Comparison of ENCODE assay signal across 18 mouse cellular contexts in genomic region chr2:180530584-180530983, GRCm38 (mm10). TPM values are rescaled to one million over a fixed set of nuclear protein-coding genes. Genes with fewer than 3 reads are reported as not detected.
A peak's percentile ranks its signal among the peaks of the same experiment; 100 is the strongest.
DNase-seq lines count a peak whose midpoint lies in the region; ATAC-seq and TF ChIP-seq lines count a peak whose summit lies in the region.
"Had no signal": no experiment of that assay in that cellular context is flagged by ENCODE, and none has a peak within 500 bp of the region (broad histone marks: within the 10 kb centered on the region; RNA-seq: fewer than 3 reads in every experiment).

No protein-coding gene starts in this region.

- TF ChIP-seq EP300 in heart, adult 2 months (IDR thresholded peaks at IDR 0.05; ENCODE audit: insufficient read depth, low read depth, low read length), result no peak

- 23% methylated on average over 3 of the region's 3 CpGs for WGBS in embryonic facial prominence, embryonic 11.5 days
- 20% methylated on average over 3 of the region's 3 CpGs for WGBS in embryonic facial prominence, embryonic 10.5 days
- WGBS in midbrain, embryonic 14.5 days, result 7% methylated on average over 3 of the region's 3 CpGs
- WGBS in midbrain, embryonic 11.5 days, result 9% methylated on average over 3 of the region's 3 CpGs
- 2% methylated on average over 2 of the region's 3 CpGs for WGBS in forebrain, embryonic 16.5 days
- 27% methylated on average over 3 of the region's 3 CpGs for WGBS in heart, adult 2 months

- no peaks in the 10 kb centered on the region for H3K36me3 ChIP-seq in embryonic facial prominence, embryonic 11.5 days (replicated peaks; ENCODE audit: control insufficient read depth, insufficient read depth, low read depth, low read length)
- H3K36me3 ChIP-seq in embryonic facial prominence, embryonic 10.5 days (replicated peaks), result no peaks in the 10 kb centered on the region
- no peaks in the 10 kb centered on the region for H3K36me3 ChIP-seq in midbrain, embryonic 14.5 days (ENCODE audit: control insufficient read depth, insufficient read depth, low read length)
- no peaks in the 10 kb centered on the region for H3K36me3 ChIP-seq in midbrain, embryonic 11.5 days (ENCODE audit: control insufficient read depth, insufficient read depth, low read length)
- H3K36me3 ChIP-seq in forebrain, embryonic 16.5 days (ENCODE audit: control insufficient read depth, insufficient read depth), result no peaks in the 10 kb centered on the region
- no peaks in the 10 kb centered on the region for H3K36me3 ChIP-seq in heart, adult 2 months (ENCODE audit: control insufficient read depth, insufficient read depth, low read length)

- DNase-seq in embryonic facial prominence, embryonic 11.5 days (ENCODE audit: low spot score), result peak; percentile 26
- no peak for DNase-seq in embryonic facial prominence, embryonic 10.5 days (ENCODE audit: low spot score)
- DNase-seq in midbrain, embryonic 14.5 days, result peak; percentile 23
- no peak for DNase-seq in midbrain, embryonic 11.5 days (ENCODE audit: low spot score, missing footprints)
- DNase-seq in brain, embryonic 14.5 days (ENCODE audit: low read depth), result peak; percentile 91
- DNase-seq in heart, adult 2 months, result no peak
- DNase-seq: embryo, embryonic 11 days; gastrocnemius, postnatal 14 days; kidney, adult 9 months; lung, postnatal 4 days; thymus, postnatal 4 days had no signal

- H3K4me1 ChIP-seq in embryonic facial prominence, embryonic 11.5 days (ENCODE audit: control insufficient read depth, insufficient read depth, low read length), result no peaks in the 10 kb centered on the region
- peaks cover 30% of the 10 kb centered on the region for H3K4me1 ChIP-seq in embryonic facial prominence, embryonic 10.5 days
- H3K4me1 ChIP-seq in midbrain, embryonic 14.5 days (ENCODE audit: control insufficient read depth, insufficient read depth, low read length), result peaks cover 31% of the 10 kb centered on the region
- H3K4me1 ChIP-seq in midbrain, embryonic 11.5 days (ENCODE audit: control insufficient read depth, insufficient read depth, low read length), result peaks cover 11% of the 10 kb centered on the region
- peaks cover 34% of the 10 kb centered on the region for H3K4me1 ChIP-seq in forebrain, embryonic 16.5 days (replicated peaks; ENCODE audit: control insufficient read depth, insufficient read depth, low read length)
- no peaks in the 10 kb centered on the region for H3K4me1 ChIP-seq in heart, adult 2 months (ENCODE audit: control insufficient read depth, insufficient read depth, low read length)

- no peaks in the 10 kb centered on the region for H3K27me3 ChIP-seq in embryonic facial prominence, embryonic 11.5 days (ENCODE audit: control insufficient read depth, insufficient read depth, low read length)
- peaks cover 54% of the 10 kb centered on the region for H3K27me3 ChIP-seq in embryonic facial prominence, embryonic 10.5 days (replicated peaks; ENCODE audit: low read depth, poor library complexity, severe bottlenecking)
- H3K27me3 ChIP-seq in midbrain, embryonic 14.5 days (ENCODE audit: control insufficient read depth, insufficient read depth, low read length), result no peaks in the 10 kb centered on the region
- no peaks in the 10 kb centered on the region; the same call in 1 of the 2 replicates for H3K27me3 ChIP-seq in midbrain, embryonic 11.5 days (ENCODE audit: control insufficient read depth, insufficient read depth, low read length)
- no peaks in the 10 kb centered on the region; the same call in 1 of the 2 replicates for H3K27me3 ChIP-seq in forebrain, embryonic 16.5 days (replicated peaks; ENCODE audit: control insufficient read depth, insufficient read depth, low read length)
- no peaks in the 10 kb centered on the region; the same call in 1 of the 2 replicates for H3K27me3 ChIP-seq in heart, adult 2 months (ENCODE audit: control insufficient read depth, insufficient read depth, low read length)

- 0 out of 2 replicates have a peak, but pooled peaks have one; percentile 17 for ATAC-seq in embryonic facial prominence, embryonic 11.5 days (replicated peaks; ENCODE audit: insufficient number of reproducible peaks, low FRiP score, low TSS enrichment, low read depth)
- ATAC-seq in midbrain, embryonic 14.5 days (ENCODE audit: low FRiP score, low TSS enrichment), result peak; percentile 18; the same call in 1 of the 2 replicates
- ATAC-seq in midbrain, embryonic 11.5 days (ENCODE audit: low FRiP score), result no peak
- ATAC-seq in forebrain, embryonic 16.5 days, result peak; percentile 68
- ATAC-seq in megakaryocyte-erythroid progenitor cell, adult 5-6 weeks (replicated peaks; ENCODE audit: low FRiP score, low TSS enrichment, poor library complexity, severe bottlenecking), result no peak
- ATAC-seq: CD4-positive, CD25-positive, alpha-beta regulatory T cell, adult 4 months; Patski had no signal

- H3K4me2 ChIP-seq in embryonic facial prominence, embryonic 11.5 days (ENCODE audit: low read depth, low read length), result no peak overlapping the region
- no peak overlapping the region for H3K4me2 ChIP-seq in midbrain, embryonic 14.5 days (ENCODE audit: low read length)
- H3K4me2 ChIP-seq in midbrain, embryonic 11.5 days, result no peak overlapping the region
- no peak overlapping the region for H3K4me2 ChIP-seq in forebrain, embryonic 16.5 days (ENCODE audit: low read length)
- H3K4me2 ChIP-seq: lung, embryonic 14.5 days had no signal

- TF ChIP-seq POLR2A in brain, embryonic 14.5 days (IDR thresholded peaks at IDR 0.05; ENCODE audit: borderline replicate concordance, extremely low read depth, insufficient read depth, insufficient read length, poor library complexity, severe bottlenecking), result no peak
- TF ChIP-seq POLR2A in heart, adult 2 months (IDR thresholded peaks at IDR 0.05; ENCODE audit: insufficient read depth, low read depth, low read length), result no peak

- no peak overlapping the region for H3K9ac ChIP-seq in embryonic facial prominence, embryonic 11.5 days (replicated peaks; ENCODE audit: low read length)
- H3K9ac ChIP-seq in midbrain, embryonic 14.5 days (replicated peaks; ENCODE audit: low read length), result no peak overlapping the region
- no peak overlapping the region; the same call in 1 of the 2 replicates for H3K9ac ChIP-seq in midbrain, embryonic 11.5 days (ENCODE audit: low read length)
- no peak overlapping the region for H3K9ac ChIP-seq in forebrain, embryonic 16.5 days (replicated peaks; ENCODE audit: low read depth, low read length)
- H3K9ac ChIP-seq in heart, adult 2 months (ENCODE audit: low read depth, low read length), result no peak overlapping the region
- H3K9ac ChIP-seq: lung, embryonic 14.5 days had no signal

- H3K27ac ChIP-seq in embryonic facial prominence, embryonic 11.5 days (replicated peaks; ENCODE audit: low read depth, low read length), result no peak overlapping the region
- no peak overlapping the region for H3K27ac ChIP-seq in embryonic facial prominence, embryonic 10.5 days (replicated peaks)
- no peak overlapping the region for H3K27ac ChIP-seq in midbrain, embryonic 14.5 days (replicated peaks; ENCODE audit: low read depth, low read length)
- no peak overlapping the region for H3K27ac ChIP-seq in midbrain, embryonic 11.5 days (ENCODE audit: low read depth, low read length)
- H3K27ac ChIP-seq in forebrain, embryonic 16.5 days (ENCODE audit: low read length), result no peak overlapping the region
- H3K27ac ChIP-seq in heart, adult 2 months, result no peak overlapping the region

- no peaks in the 10 kb centered on the region for H3K9me3 ChIP-seq in embryonic facial prominence, embryonic 11.5 days (replicated peaks; ENCODE audit: control insufficient read depth, low read length)
- no peaks in the 10 kb centered on the region for H3K9me3 ChIP-seq in embryonic facial prominence, embryonic 10.5 days
- no peaks in the 10 kb centered on the region for H3K9me3 ChIP-seq in midbrain, embryonic 14.5 days (ENCODE audit: control insufficient read depth, low read length)
- no peaks in the 10 kb centered on the region for H3K9me3 ChIP-seq in midbrain, embryonic 11.5 days (ENCODE audit: control insufficient read depth, low read length)
- no peaks in the 10 kb centered on the region for H3K9me3 ChIP-seq in forebrain, embryonic 16.5 days (ENCODE audit: control insufficient read depth, low read length)

- no peaks in the 10 kb centered on the region for H3K79me2 ChIP-seq in heart, adult 2 months (replicated peaks; ENCODE audit: control insufficient read depth, insufficient read depth, low read length)

- TF ChIP-seq CTCF in brain, embryonic 14.5 days (IDR thresholded peaks at IDR 0.05; ENCODE audit: borderline replicate concordance, extremely low read depth, insufficient read depth, insufficient read length), result no peak
- no peak for TF ChIP-seq CTCF in heart, adult 2 months (IDR thresholded peaks at IDR 0.05)

- intact Hi-C loops in heart, adult 2 months (cut with DNase I), result no loop called here

- H3K4me3 ChIP-seq in embryonic facial prominence, embryonic 11.5 days (ENCODE audit: low read depth, low read length), result no peak overlapping the region
- no peak overlapping the region for H3K4me3 ChIP-seq in embryonic facial prominence, embryonic 10.5 days
- H3K4me3 ChIP-seq in midbrain, embryonic 14.5 days (replicated peaks; ENCODE audit: low read depth, low read length), result no peak overlapping the region
- H3K4me3 ChIP-seq in midbrain, embryonic 11.5 days (ENCODE audit: low read depth, low read length), result no peak overlapping the region
- H3K4me3 ChIP-seq in forebrain, embryonic 16.5 days (replicated peaks; ENCODE audit: low read length), result no peak overlapping the region
- H3K4me3 ChIP-seq in heart, adult 2 months, result no peak overlapping the region

RNA-seq across cellular contexts. Expression of gene Ntsr1, which starts 30.8 kb away (rescaled TPM):
- polyA plus RNA-seq in embryonic facial prominence, embryonic 11.5 days (2014; fragmentation: Nextera tagmentation; extraction: Ambion mirVana), result 0.25 and 0.27 TPM in 2 replicates
- polyA plus RNA-seq in embryonic facial prominence, embryonic 10.5 days (2016; fragmentation: Nextera tagmentation; extraction: Ambion mirVana), result 0.16 and 0.35 TPM in 2 replicates
- polyA plus RNA-seq in midbrain, embryonic 14.5 days (2014; fragmentation: Nextera tagmentation; extraction: Ambion mirVana), result 0.89 and 1.3 TPM in 2 replicates
- 0.04 and 0.14 TPM in 2 replicates for polyA plus RNA-seq in midbrain, embryonic 11.5 days (2014; fragmentation: Nextera tagmentation; extraction: Ambion mirVana)
- polyA plus RNA-seq in brain, embryonic 14.5 days (2012; rRNA removed), result 3.6 and 4.3 TPM in 2 replicates
- 13.2 and 13.4 TPM in 2 replicates for polyA plus RNA-seq in forebrain, embryonic 16.5 days (2015; fragmentation: Nextera tagmentation; extraction: Ambion mirVana)
- not detected for total RNA-seq in heart, adult 2 months (2021)
- polyA plus RNA-seq in heart, adult 2 months (2012; rRNA removed), result 0.09 TPM in 1 of 2 replicates, not detected in the other
- not detected in 2 replicates for total RNA-seq in megakaryocyte-erythroid progenitor cell, adult 5-6 weeks (2014; fragmentation: Nextera tagmentation)
- total RNA-seq in megakaryocyte-erythroid progenitor cell, adult 5-6 weeks (2017), result not detected in 2 replicates
- total RNA-seq: gastrocnemius, postnatal 14 days; liver, adult 2 months; monocyte, adult 5-6 weeks had no signal
- polyA plus RNA-seq: CD4-positive, CD25-positive, alpha-beta regulatory T cell, adult 4 months; liver, adult 2 months; Patski had no signal

RNA-seq across cellular contexts. Expression of gene Mrgbp, which starts 50.5 kb away (rescaled TPM):
- 35.6 and 41.9 TPM in 2 replicates for polyA plus RNA-seq in embryonic facial prominence, embryonic 11.5 days (2014; fragmentation: Nextera tagmentation; extraction: Ambion mirVana)
- polyA plus RNA-seq in embryonic facial prominence, embryonic 10.5 days (2016; fragmentation: Nextera tagmentation; extraction: Ambion mirVana), result 34.6 and 35.1 TPM in 2 replicates
- 46.8 and 49.5 TPM in 2 replicates for polyA plus RNA-seq in midbrain, embryonic 14.5 days (2014; fragmentation: Nextera tagmentation; extraction: Ambion mirVana)
- polyA plus RNA-seq in midbrain, embryonic 11.5 days (2014; fragmentation: Nextera tagmentation; extraction: Ambion mirVana), result 42.1 and 45.9 TPM in 2 replicates
- polyA plus RNA-seq in brain, embryonic 14.5 days (2012; rRNA removed), result 54.3 and 69.8 TPM in 2 replicates
- polyA plus RNA-seq in forebrain, embryonic 16.5 days (2015; fragmentation: Nextera tagmentation; extraction: Ambion mirVana), result 49.3 and 50.6 TPM in 2 replicates
- total RNA-seq in heart, adult 2 months (2021), result 10 to 100 TPM; 15.5 to 15.7 TPM
- polyA plus RNA-seq in heart, adult 2 months (2012; rRNA removed), result 14.7 and 15.4 TPM in 2 replicates
- total RNA-seq in megakaryocyte-erythroid progenitor cell, adult 5-6 weeks (2014; fragmentation: Nextera tagmentation), result 32.0 and 43.3 TPM in 2 replicates
- total RNA-seq in megakaryocyte-erythroid progenitor cell, adult 5-6 weeks (2017), result 37.5 and 39.7 TPM in 2 replicates

RNA-seq across cellular contexts. Expression of gene Ogfr, which starts 58.5 kb away (rescaled TPM):
- polyA plus RNA-seq in embryonic facial prominence, embryonic 11.5 days (2014; fragmentation: Nextera tagmentation; extraction: Ambion mirVana), result 98.2 and 107 TPM in 2 replicates
- polyA plus RNA-seq in embryonic facial prominence, embryonic 10.5 days (2016; fragmentation: Nextera tagmentation; extraction: Ambion mirVana), result 104 and 107 TPM in 2 replicates
- polyA plus RNA-seq in midbrain, embryonic 14.5 days (2014; fragmentation: Nextera tagmentation; extraction: Ambion mirVana), result 97.7 and 105 TPM in 2 replicates
- 101 and 104 TPM in 2 replicates for polyA plus RNA-seq in midbrain, embryonic 11.5 days (2014; fragmentation: Nextera tagmentation; extraction: Ambion mirVana)
- 75.6 and 105 TPM in 2 replicates for polyA plus RNA-seq in brain, embryonic 14.5 days (2012; rRNA removed)
- 81.8 and 85.5 TPM in 2 replicates for polyA plus RNA-seq in forebrain, embryonic 16.5 days (2015; fragmentation: Nextera tagmentation; extraction: Ambion mirVana)
- 10 to 100 TPM; 29.7 to 35.3 TPM for total RNA-seq in heart, adult 2 months (2021)
- polyA plus RNA-seq in heart, adult 2 months (2012; rRNA removed), result 23.4 and 42.0 TPM in 2 replicates
- 24.8 and 37.6 TPM in 2 replicates for total RNA-seq in megakaryocyte-erythroid progenitor cell, adult 5-6 weeks (2014; fragmentation: Nextera tagmentation)
- total RNA-seq in megakaryocyte-erythroid progenitor cell, adult 5-6 weeks (2017), result 32.0 and 42.5 TPM in 2 replicates

Comparison
In these comparisons a context has a peak if more than half of its experiments do, and no peak if none do; other contexts are left out.
1. ATAC-seq: peak in embryonic facial prominence, embryonic 11.5 days (single experiment), midbrain, embryonic 14.5 days (single experiment) and forebrain, embryonic 16.5 days (single experiment); none in midbrain, embryonic 11.5 days (single experiment) and megakaryocyte-erythroid progenitor cell, adult 5-6 weeks (single experiment).
2. DNase-seq: peak in embryonic facial prominence, embryonic 11.5 days (single experiment), midbrain, embryonic 14.5 days (single experiment) and brain, embryonic 14.5 days (single experiment); none in embryonic facial prominence, embryonic 10.5 days (single experiment), midbrain, embryonic 11.5 days (single experiment) and heart, adult 2 months (0 of 2).